Mouse (Mus musculus): ENCODE measurements around the gene Erc2.

The Erc2 gene

DNA sequence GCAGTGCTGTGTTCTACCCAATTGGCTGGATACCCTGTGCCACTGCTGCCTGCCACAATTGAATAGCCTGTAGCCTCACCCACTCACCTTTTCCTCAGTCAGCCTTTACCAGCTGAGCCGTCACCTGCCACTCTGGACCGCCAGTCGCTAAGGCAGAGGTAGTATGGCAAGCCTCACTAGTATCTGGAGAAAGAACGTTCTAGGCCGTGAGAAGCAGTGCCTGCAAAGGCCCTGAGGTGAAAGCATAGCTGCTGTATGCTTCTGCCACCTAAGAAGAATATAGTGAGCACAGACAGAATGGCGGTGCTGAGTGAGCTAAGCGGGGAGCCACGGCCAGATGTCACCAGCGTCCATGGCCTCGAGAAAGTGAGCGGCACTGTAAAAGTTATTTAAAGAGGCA, 798.4 kb downstream of the Erc2 start:
- in situ Hi-C loops (cut with MboI, MseI): no loop called here

DNA sequence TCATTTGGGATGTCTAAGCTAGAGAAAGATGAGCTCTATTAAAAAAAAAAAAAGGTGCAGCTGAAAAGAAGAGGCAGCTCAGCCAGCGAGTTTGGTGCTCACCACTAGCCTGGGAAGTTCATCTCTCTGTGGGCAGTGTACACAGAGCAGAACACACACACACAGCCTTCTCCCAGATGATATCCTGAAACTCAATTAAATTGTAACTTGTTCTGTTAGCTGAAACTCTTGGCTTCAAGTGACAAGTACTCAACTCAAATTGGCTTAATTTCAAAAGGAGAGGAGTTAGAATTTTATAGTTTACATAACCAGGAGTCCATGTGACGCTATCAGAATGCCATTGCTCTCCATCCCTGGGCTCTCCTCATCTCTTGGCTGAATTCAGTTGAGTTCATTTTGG, 804.4 kb downstream of the Erc2 start:
- in situ Hi-C loops (cut with MboI, MseI): no loop called here

- in situ Hi-C loops (cut with MboI, MseI): no loop called here
Observed at GRCm38 (mm10) chr14:28431703-28432309, 809.6 kb downstream of the Erc2 start.

DNA sequence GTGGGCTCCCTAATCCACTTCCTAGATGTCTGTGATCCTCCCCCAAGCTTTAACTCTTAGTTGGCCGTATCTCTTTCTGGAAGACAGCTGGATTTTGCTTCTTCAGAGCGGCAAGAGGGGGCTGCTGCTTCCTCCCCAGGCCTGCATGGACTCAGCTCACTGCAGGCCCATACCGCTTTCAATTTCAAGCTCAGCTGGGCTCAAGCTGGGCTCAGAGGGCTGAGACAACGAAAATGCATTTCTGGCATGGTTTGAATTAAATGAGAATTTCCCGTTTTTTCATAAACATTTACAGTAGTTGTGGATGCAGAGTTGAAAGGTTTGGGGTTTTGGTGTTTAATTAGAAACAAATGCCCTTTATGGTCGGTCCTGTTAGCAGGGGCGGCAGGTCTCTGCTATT, 812.8 kb downstream of the Erc2 start:
- in situ Hi-C loops (cut with MboI, MseI): no loop called here

GRCm38 (mm10) chr14:28439171-28439570, 816.9 kb downstream of the Erc2 start:
- in situ Hi-C loops (cut with MboI, MseI): no loop called here

DNA sequence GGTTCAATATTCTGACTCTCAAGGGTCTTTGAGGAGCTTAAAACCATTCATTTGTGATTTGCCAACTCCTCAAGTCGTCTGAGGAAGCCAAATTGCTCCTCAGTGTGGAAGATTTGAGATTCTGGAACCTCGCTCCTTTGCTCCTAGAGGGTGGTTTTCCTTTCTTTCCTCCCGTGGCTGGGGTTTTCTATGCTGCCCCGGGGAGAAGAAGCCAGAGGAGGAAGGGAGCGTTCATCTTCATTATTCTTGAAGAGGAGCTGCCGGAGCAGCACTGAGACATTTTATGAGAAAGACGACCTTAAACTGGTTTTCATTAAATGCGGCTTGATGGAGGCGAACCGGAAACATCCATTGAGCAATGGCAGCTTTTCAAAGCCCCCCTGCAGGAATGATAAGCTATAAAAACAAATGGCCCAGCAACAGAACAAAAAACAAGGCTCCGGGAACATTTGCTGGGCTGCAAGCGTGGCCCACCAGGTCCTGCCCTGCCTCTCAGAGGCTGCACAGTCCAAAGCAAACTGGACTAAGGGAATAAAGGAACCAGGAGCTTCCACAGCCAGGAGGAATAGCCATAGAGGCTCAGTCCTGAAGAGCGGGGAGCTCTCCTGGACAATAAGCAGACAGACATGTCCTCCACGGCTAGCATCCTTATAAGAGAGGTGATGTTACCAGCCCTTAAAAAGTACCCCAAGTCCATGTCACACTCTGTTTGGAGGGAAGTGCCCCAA, 819.2 kb downstream of the Erc2 start:
- in situ Hi-C loops (cut with MboI, MseI): no loop called here

DNA sequence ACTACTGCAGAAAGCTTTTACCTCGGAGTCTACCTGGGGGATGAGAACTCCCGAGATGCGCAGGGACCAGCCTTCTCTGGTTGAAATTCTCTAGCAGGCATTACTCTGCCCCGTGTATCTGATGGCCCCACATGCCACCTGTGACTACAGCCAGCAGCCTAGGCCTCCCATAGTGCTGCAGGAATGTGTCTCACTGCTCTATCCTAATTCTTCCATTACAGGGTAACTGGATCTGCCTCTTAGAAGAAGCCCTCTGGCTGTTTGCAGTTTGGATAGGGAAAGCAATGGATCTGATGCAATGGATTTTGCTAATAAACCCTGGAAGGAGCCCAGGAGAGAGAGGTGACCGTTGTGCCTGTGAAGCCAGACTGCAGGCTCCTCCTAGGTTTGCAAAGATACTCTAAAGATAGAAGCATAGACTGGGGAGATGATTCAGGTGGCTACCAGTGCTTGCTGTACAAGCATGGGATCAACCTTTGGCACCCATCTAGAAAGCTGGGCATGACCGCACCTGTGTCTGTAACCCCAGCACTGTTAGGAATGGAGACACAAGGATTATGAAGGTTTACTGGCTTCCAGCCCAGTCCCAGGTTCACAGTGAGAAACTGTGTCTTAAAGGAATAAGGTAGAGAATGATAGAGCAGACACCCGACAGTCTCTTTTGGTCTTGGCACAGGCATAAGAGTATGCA, 821.2 kb downstream of the Erc2 start:
- in situ Hi-C loops (cut with MboI, MseI): no loop called here

- in situ Hi-C loops (cut with MboI, MseI): no loop called here
Observed at GRCm38 (mm10) chr14:28445737-28446136, 823.5 kb downstream of the Erc2 start.

GRCm38 (mm10) chr14:28451771-28452170, 829.5 kb downstream of the Erc2 start:
- in situ Hi-C loops (cut with MboI, MseI): no loop called here

DNA sequence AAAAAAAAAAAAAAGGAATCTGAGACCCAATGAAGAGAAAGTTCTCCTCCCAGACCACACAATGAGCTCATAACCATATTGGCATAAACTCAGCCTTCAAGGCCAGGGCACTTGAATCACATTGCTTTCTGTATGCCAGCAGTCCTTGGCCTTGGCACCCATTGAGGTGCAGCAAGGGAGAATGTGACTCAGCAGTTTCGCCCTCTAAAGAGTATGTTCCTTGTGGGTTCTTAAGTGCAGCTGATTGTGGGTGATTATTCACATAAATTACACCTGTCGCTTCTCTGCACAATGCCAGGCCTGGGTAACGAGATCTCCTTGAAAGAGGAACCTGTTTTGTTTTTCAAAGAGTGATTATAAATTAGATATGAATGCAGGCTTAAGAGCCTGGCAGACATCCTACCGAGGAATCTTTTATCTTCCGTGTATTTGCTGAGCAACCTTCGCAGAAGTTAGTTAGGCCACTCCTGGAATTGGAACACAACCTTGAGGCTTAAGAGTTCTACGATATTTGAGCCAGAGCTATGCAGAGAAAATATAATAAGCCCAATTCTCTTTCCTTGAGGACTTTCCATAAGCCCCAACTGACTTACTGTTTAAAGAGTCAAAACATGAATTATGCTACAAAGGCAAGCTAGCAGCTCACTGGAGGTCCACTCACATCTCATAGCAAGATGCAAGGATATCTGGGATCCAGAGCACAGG, 834.3 kb downstream of the Erc2 start:
- in situ Hi-C loops (cut with MboI, MseI): no loop called here

GRCm38 (mm10) chr14:28457428-28457827, 835.2 kb downstream of the Erc2 start:
- in situ Hi-C loops (cut with MboI, MseI): no loop called here

GRCm38 (mm10) chr14:28467956-28468355, 845.7 kb downstream of the Erc2 start:
- in situ Hi-C loops (cut with MboI, MseI): no loop called here

DNA sequence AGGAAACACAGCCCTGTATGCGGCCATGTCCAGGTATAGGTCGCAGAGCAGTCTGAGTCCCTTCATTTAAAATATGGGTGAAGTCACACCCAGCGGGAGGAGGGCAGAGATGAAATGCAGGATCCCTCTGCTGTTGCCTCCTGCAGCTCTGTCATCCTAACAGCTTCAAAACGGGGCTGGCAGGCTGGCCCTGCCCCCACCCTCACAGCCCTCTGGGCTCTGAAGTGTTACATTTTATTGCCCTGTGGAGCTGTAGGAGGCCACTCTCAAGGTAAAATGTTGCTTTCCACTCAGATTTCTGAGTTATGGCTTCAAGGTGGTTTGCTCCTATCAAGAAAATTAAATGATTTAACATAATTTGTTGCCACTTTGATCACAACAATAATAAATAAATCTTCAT, 847.5 kb downstream of the Erc2 start:
- in situ Hi-C loops (cut with MboI, MseI): no loop called here

- in situ Hi-C loops (cut with MboI, MseI): no loop called here
Observed at GRCm38 (mm10) chr14:28470212-28470611, 848.0 kb downstream of the Erc2 start.

GRCm38 (mm10) chr14:28475012-28475411, 852.8 kb downstream of the Erc2 start:
- in situ Hi-C loops (cut with MboI, MseI): no loop called here

- in situ Hi-C loops (cut with MboI, MseI): no loop called here
Observed at GRCm38 (mm10) chr14:28475421-28475820, 853.2 kb downstream of the Erc2 start.

DNA sequence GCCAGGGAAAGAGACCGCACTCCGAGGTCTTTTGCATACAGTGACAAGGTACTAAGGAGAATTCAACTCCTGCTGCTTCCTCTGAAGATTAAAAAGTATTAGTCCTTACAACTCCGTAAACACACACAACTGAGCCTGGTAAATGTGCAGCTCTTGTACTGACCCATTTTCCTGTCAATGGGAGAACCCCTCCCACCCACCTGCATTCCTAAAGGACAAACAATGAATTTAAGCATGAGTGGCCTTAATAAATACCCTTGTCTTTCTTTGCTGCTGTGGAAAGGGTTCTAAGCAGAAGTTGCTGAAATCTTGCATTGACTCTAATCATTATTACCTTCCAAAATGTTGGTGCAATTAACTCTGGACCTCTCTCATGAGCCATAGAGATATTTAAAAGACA, 854.5 kb downstream of the Erc2 start:
- in situ Hi-C loops (cut with MboI, MseI): no loop called here

- in situ Hi-C loops (cut with MboI, MseI): no loop called here
Observed at GRCm38 (mm10) chr14:28480866-28481265, 858.6 kb downstream of the Erc2 start.

- in situ Hi-C loops (cut with MboI, MseI): no loop called here
Observed at GRCm38 (mm10) chr14:28493806-28494205, 871.6 kb downstream of the Erc2 start.

- in situ Hi-C loops (cut with MboI, MseI): no loop called here
Observed at GRCm38 (mm10) chr14:28494273-28494672, 872.0 kb downstream of the Erc2 start.

- in situ Hi-C loops (cut with MboI, MseI): loop anchor here in 1 of 2 experiments (10.0 kb wide), 1 partner anchor 687 kb away; no protein-coding TSS in a partner anchor
Observed at GRCm38 (mm10) chr14:28501216-28501878, 879.1 kb downstream of the Erc2 start.
